Mouse (Mus musculus) hindbrain, embryonic 11.5 days (tissue): Measurements from ENCODE around the gene Taok1. TPM values are rescaled to one million over a fixed set of nuclear protein-coding genes. Genes with fewer than 3 reads are reported as not detected.
A peak's percentile ranks its signal among the peaks of the same experiment; 100 is the strongest.

Experiments
- ATAC-seq: fragments of 200-750 bp; cut with Nextera tagmentation; 2 replicates; pipeline ENCODE4 v1.8.0; 2017; ENCODE audit warnings: mild to moderate bottlenecking, moderate TSS enrichment, moderate library complexity; ENCODE audit not compliant: low FRiP score
- DNase-seq: peaks from one replicate; pipeline ENCODE4 v3.0.0-alpha.2; 2015; ENCODE audit warnings: low spot score
- H3K27ac ChIP-seq: fragments of 300-500 bp; sonication (generic); 2 replicates; pipeline ENCODE4 v1.5.1; 2014; ENCODE audit warnings: mild to moderate bottlenecking, low read depth, low read length
- H3K27me3 ChIP-seq: fragments of 300-500 bp; sonication (generic); 2 replicates; pipeline ENCODE4 v1.6.1; 2014; ENCODE audit warnings: mild to moderate bottlenecking, low read length, moderate library complexity, mixed read lengths; ENCODE audit not compliant: control insufficient read depth, insufficient read depth
- H3K36me3 ChIP-seq: fragments of 300-500 bp; sonication (generic); 2 replicates; pipeline ENCODE4 v1.6.1; 2014; ENCODE audit warnings: mild to moderate bottlenecking, low read length, moderate library complexity, mixed read lengths; ENCODE audit not compliant: control insufficient read depth, insufficient read depth
- H3K4me1 ChIP-seq: fragments of 300-500 bp; sonication (generic); replicated peaks from 2 replicates; pipeline ENCODE4 v1.6.1; 2014; ENCODE audit warnings: low read length, mixed read lengths; ENCODE audit not compliant: control insufficient read depth, insufficient read depth
- H3K4me2 ChIP-seq: fragments of 300-500 bp; sonication (generic); replicated peaks from 2 replicates; pipeline ENCODE4 v1.6.1; 2014; ENCODE audit warnings: mild to moderate bottlenecking, low read depth, low read length
- H3K4me3 ChIP-seq: fragments of 300-500 bp; sonication (generic); 2 replicates; pipeline ENCODE4 v1.5.1; 2014; ENCODE audit warnings: low read depth, low read length
- H3K9ac ChIP-seq: fragments of 300-500 bp; sonication (generic); 2 replicates; pipeline ENCODE4 v1.6.1; 2014; ENCODE audit warnings: low read depth, low read length
- H3K9me3 ChIP-seq: fragments of 300-500 bp; sonication (generic); 2 replicates; pipeline ENCODE4 v1.6.1; 2016; ENCODE audit warnings: low read length; ENCODE audit not compliant: control insufficient read depth
- WGBS: fragments of 180-500 bp; shearing (Covaris S2); extraction: QIAGEN DNeasy Blood & Tissue Kit; methylation state at CpG from one replicate; pipeline ENCODE4 v1.1.7; 2014; 5-methylcytosine and 5-hydroxymethylcytosine counted together
- polyA plus RNA-seq: library from polyadenylated mRNA; unstranded; fragments of >200 nt; fragmentation: Nextera tagmentation; extraction: Ambion mirVana; gene quantifications from 2 replicates; pipeline ENCODE4 v1.2.1, GENCODE M21; 2014

The Taok1 gene
- polyA plus RNA-seq, 1 experiment from 2014 or later = 26.3 TPM

DNA sequence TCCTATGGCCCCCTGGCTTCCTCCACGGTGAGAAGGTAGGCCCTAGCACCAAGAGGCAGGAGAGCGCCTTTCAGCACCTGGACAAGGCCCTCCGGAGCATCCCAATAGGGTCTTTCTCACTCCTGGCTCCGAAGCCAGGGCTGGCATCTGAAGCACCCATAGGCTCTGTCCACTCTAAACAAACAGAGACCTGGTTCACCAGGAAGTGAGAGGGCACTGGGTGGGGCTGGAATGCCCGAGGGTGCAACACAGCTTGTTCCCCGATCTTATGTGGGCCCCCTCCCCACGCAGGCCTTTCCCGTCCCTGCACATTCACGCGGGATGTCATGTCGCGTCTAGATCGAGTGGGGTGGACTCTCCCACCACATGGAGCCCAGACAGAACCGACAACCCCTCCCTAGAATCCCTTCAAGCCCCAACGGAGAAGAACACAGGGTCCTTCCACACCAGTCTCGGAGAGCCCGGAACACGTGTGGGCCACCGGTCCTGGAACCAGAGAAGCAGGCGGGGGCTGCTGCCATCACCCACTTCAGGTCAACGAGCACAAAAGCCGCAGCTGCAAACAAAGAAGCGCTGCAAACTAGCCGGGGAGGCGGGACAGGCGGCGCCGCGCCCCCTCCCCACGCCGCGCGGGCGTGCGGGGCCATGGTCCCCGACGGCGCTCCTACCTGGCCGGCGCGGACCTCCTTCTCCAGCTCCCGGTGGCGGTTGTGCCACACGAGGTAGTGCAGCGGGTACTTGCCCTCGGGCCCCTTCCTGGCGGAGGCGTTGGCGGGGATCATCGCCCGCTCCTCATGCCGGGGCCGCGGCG lies 118.6 kb downstream of the Taok1 start:
- Histone ChIP-seq H3K27me3 (no peaks in the 10 kb centered on the region), H3K4me1 (peaks cover 26% of the 10 kb centered on the region), H3K4me2 (peak overlapping the region; percentile 82), H3K9me3 (no peaks in the 10 kb centered on the region), H3K27ac (peak overlapping the region; percentile 86; the same call in 1 of the 2 replicates), H3K4me3 (peak overlapping the region; percentile 90), H3K36me3 (no peaks in the 10 kb centered on the region), H3K9ac (peak overlapping the region; percentile 93)
- WGBS = 3% methylated on average over 44 of the region's 55 CpGs
- DNase-seq (peak; percentile 58), ATAC-seq (no peak)

DNA sequence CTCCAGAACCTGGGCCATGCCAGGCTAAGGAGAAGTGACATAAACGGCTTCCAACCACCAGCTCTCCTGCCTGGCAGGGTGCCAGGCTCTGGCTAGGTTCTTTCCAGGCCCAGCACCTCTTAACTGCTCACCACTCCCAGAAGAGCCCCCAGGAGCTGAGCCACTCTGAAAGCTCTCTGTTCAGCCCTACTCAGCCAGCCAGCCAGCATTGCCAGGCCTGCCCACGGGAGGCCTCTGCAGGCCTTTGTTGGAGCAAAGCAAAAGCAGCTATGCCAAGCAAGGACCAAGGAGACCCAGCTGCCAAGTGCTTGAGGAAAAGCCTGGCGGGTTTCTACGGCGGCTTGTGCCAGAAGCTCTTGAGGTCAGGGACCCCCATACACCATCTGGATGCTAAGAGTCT lies 120.8 kb downstream of the Taok1 start:
- Histone ChIP-seq H3K27ac (0 out of 2 replicates have a peak overlapping the region, but pooled peaks have one; percentile 20), H3K4me3 (0 out of 2 replicates have a peak overlapping the region, but pooled peaks have one; percentile 2), H3K9me3 (no peaks in the 10 kb centered on the region), H3K4me2 (no peak overlapping the region), H3K9ac (peak overlapping the region; percentile 33; the same call in 1 of the 2 replicates), H3K4me1 (peaks cover 23% of the 10 kb centered on the region), H3K27me3 (no peaks in the 10 kb centered on the region), H3K36me3 (no peaks in the 10 kb centered on the region)
- ATAC-seq (no peak), DNase-seq (no peak)
- WGBS = 70% methylated on average over 5 of the region's 5 CpGs

- Histone ChIP-seq H3K9ac (no peak overlapping the region), H3K4me1 (peaks cover 19% of the 10 kb centered on the region), H3K4me2 (no peak overlapping the region), H3K36me3 (no peaks in the 10 kb centered on the region), H3K9me3 (no peaks in the 10 kb centered on the region), H3K27me3 (no peaks in the 10 kb centered on the region), H3K27ac (0 out of 2 replicates have a peak overlapping the region, but pooled peaks have one; percentile 2), H3K4me3 (no peak overlapping the region)
- 55% methylated on average over 6 of the region's 6 CpGs for WGBS
- ATAC-seq = no peak
- no peak for DNase-seq
Measured at GRCm38 (mm10) chr11:77485229-77485628, 122.4 kb downstream of the Taok1 start.

- DNase-seq = no peak
- Histone ChIP-seq H3K27ac (no peak overlapping the region), H3K9ac (no peak overlapping the region), H3K4me3 (no peak overlapping the region), H3K36me3 (no peaks in the 10 kb centered on the region), H3K4me2 (no peak overlapping the region), H3K4me1 (peaks cover 17% of the 10 kb centered on the region), H3K27me3 (no peaks in the 10 kb centered on the region), H3K9me3 (no peaks in the 10 kb centered on the region)
- WGBS = 66% methylated on average over 11 of the region's 11 CpGs
- no peak for ATAC-seq
Measured at GRCm38 (mm10) chr11:77483510-77484255, 123.9 kb downstream of the Taok1 start.

DNA sequence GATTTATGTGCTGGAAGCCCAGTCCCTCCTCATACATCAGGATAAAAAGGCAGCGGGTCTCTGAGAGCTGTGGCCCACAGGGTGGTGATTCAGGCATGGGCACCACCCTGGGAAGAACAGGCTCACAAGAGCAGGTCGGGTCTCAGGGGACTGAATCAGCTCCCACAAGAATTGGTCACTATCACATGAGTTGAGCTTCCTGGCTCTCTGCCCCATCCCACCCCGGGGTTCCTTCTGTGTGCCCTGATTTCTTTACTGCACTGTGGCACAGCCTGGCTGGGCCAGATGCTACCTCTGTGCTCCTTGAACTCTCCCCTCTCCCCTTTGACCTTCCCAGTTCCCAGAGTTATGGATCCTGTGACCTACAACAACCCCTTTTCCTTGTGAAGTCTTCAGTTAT lies 124.6 kb downstream of the Taok1 start:
- WGBS = 67% methylated on average over 3 of the region's 3 CpGs
- Histone ChIP-seq H3K27me3 (no peaks in the 10 kb centered on the region), H3K4me1 (peaks cover 13% of the 10 kb centered on the region), H3K36me3 (no peaks in the 10 kb centered on the region), H3K27ac (no peak overlapping the region), H3K9me3 (no peaks in the 10 kb centered on the region), H3K9ac (no peak overlapping the region), H3K4me3 (no peak overlapping the region), H3K4me2 (no peak overlapping the region)
- ATAC-seq = no peak
- no peak for DNase-seq

Other genes starting within 250 kb of the Taok1 start
- 0.14 and 0.22 TPM in 2 replicates for gene Coro6, start 145.4 kb downstream of the Taok1 start, polyA plus RNA-seq
- gene Ankrd13b, start 118.1 kb downstream of the Taok1 start, polyA plus RNA-seq = 13.1 and 13.9 TPM in 2 replicates
- gene Git1, start 114.3 kb downstream of the Taok1 start, polyA plus RNA-seq = 12.6 and 18.6 TPM in 2 replicates
- 2.1 and 3.0 TPM in 2 replicates for gene Abhd15, start 92.7 kb downstream of the Taok1 start, polyA plus RNA-seq
- 27.7 and 27.9 TPM in 2 replicates for gene Trp53i13, start 91.8 kb downstream of the Taok1 start, polyA plus RNA-seq
- gene Gm10392, start 88.6 kb downstream of the Taok1 start, polyA plus RNA-seq = 0.13 TPM in 1 of 2 replicates, not detected in the other
- 5.0 and 15.3 TPM in 2 replicates for gene Nufip2, start 78.3 kb upstream of the Taok1 start, polyA plus RNA-seq
- gene Cryba1, start 117.5 kb upstream of the Taok1 start, polyA plus RNA-seq = 2.7 and 4.0 TPM in 2 replicates
- 22.7 and 29.2 TPM in 2 replicates for gene Myo18a, start 155.4 kb upstream of the Taok1 start, polyA plus RNA-seq
- 0.74 and 0.96 TPM in 2 replicates for gene Gm10277, start 179.9 kb upstream of the Taok1 start, polyA plus RNA-seq